Mouse (Mus musculus) hindbrain, embryonic 12.5 days (tissue): ENCODE data around the gene Tmem140. TPM values are rescaled to one million over a fixed set of nuclear protein-coding genes. Genes with fewer than 3 reads are reported as not detected.

Source experiments
- ATAC-seq: fragments of 200-750 bp; cut with Nextera tagmentation; 2 replicates; pipeline ENCODE4 v1.8.0; 2017; ENCODE audit warnings: moderate TSS enrichment; ENCODE audit not compliant: low FRiP score
- H3K27ac ChIP-seq: fragments of 300-500 bp; sonication (generic); 2 replicates; pipeline ENCODE4 v1.5.1; 2016; ENCODE audit warnings: mild to moderate bottlenecking
- H3K27me3 ChIP-seq: fragments of 300-500 bp; sonication (generic); 2 replicates; pipeline ENCODE4 v1.6.1; 2016; ENCODE audit warnings: mild to moderate bottlenecking
- H3K36me3 ChIP-seq: fragments of 300-500 bp; sonication (generic); 2 replicates; pipeline ENCODE4 v1.6.1; 2016; ENCODE audit warnings: mild to moderate bottlenecking
- H3K4me1 ChIP-seq: fragments of 300-500 bp; sonication (generic); 2 replicates; pipeline ENCODE4 v1.6.1; 2016
- H3K4me2 ChIP-seq: fragments of 300-500 bp; sonication (generic); replicated peaks from 2 replicates; pipeline ENCODE4 v1.6.1; 2016; ENCODE audit warnings: mild to moderate bottlenecking
- H3K4me3 ChIP-seq: fragments of 300-500 bp; sonication (generic); 2 replicates; pipeline ENCODE4 v1.5.1; 2016; ENCODE audit warnings: mild to moderate bottlenecking
- H3K9ac ChIP-seq: fragments of 300-500 bp; sonication (generic); 2 replicates; pipeline ENCODE4 v1.6.1; 2016; ENCODE audit warnings: mild to moderate bottlenecking, moderate library complexity
- H3K9me3 ChIP-seq: fragments of 300-500 bp; sonication (generic); replicated peaks from 2 replicates; pipeline ENCODE4 v1.6.1; 2016; ENCODE audit warnings: mild to moderate bottlenecking
- WGBS: fragments of 180-500 bp; shearing (Covaris S2); methylation state at CpG from one replicate; pipeline ENCODE4 v1.1.7; 2016; 5-methylcytosine and 5-hydroxymethylcytosine counted together
- polyA plus RNA-seq: library from polyadenylated mRNA; unstranded; fragments of >200 nt; fragmentation: Nextera tagmentation; extraction: Ambion mirVana; gene quantifications from 2 replicates; pipeline ENCODE4 v1.2.1, GENCODE M21; 2016

Tmem140 gene
- polyA plus RNA-seq, 1 experiment from 2014 or later: 1.8 TPM

- Histone ChIP-seq H3K27ac (no peak overlapping the region), H3K36me3 (peaks cover 69% of the 10 kb centered on the region), H3K9ac (no peak overlapping the region), H3K9me3 (no peaks in the 10 kb centered on the region), H3K4me2 (no peak overlapping the region), H3K4me1 (peaks cover 5% of the 10 kb centered on the region; the same call in 1 of the 2 replicates), H3K4me3 (no peak overlapping the region), H3K27me3 (no peaks in the 10 kb centered on the region)
- ATAC-seq: no peak
- WGBS: 93% methylated on average over 10 of the region's 10 CpGs
Observed at GRCm38 (mm10) chr6:34903851-34904250, 40.9 kb downstream of the Tmem140 start.

- no peak overlapping the region for H3K4me3 ChIP-seq
- H3K27ac ChIP-seq: no peak overlapping the region
- H3K4me1 ChIP-seq: peaks cover 6% of the 10 kb centered on the region
- 89% methylated on average over 6 of the region's 6 CpGs for WGBS
- no peaks in the 10 kb centered on the region for H3K9me3 ChIP-seq
- H3K27me3 ChIP-seq: no peaks in the 10 kb centered on the region
- no peak overlapping the region for H3K4me2 ChIP-seq
- ATAC-seq: no peak
- peaks cover 65% of the 10 kb centered on the region for H3K36me3 ChIP-seq
- no peak overlapping the region for H3K9ac ChIP-seq
Observed at GRCm38 (mm10) chr6:34904361-34904760, 41.4 kb downstream of the Tmem140 start.

GRCm38 (mm10) chr6:34906125-34906524 lies 43.2 kb downstream of the Tmem140 start:
- no peak overlapping the region for H3K4me2 ChIP-seq
- ATAC-seq: no peak
- no peak overlapping the region for H3K9ac ChIP-seq
- no peak overlapping the region for H3K4me3 ChIP-seq
- peaks cover 50% of the 10 kb centered on the region for H3K36me3 ChIP-seq
- no peaks in the 10 kb centered on the region for H3K27me3 ChIP-seq
- H3K27ac ChIP-seq: no peak overlapping the region
- H3K4me1 ChIP-seq: peaks cover 14% of the 10 kb centered on the region
- H3K9me3 ChIP-seq: no peaks in the 10 kb centered on the region
- 80% methylated on average over 2 of the region's 2 CpGs for WGBS

- H3K4me1 ChIP-seq: peaks cover 14% of the 10 kb centered on the region
- no peak overlapping the region for H3K9ac ChIP-seq
- no peak overlapping the region for H3K27ac ChIP-seq
- H3K4me3 ChIP-seq: no peak overlapping the region
- 93% methylated on average over 4 of the region's 4 CpGs for WGBS
- H3K4me2 ChIP-seq: no peak overlapping the region
- no peaks in the 10 kb centered on the region for H3K9me3 ChIP-seq
- ATAC-seq: no peak
- peaks cover 47% of the 10 kb centered on the region for H3K36me3 ChIP-seq
- no peaks in the 10 kb centered on the region for H3K27me3 ChIP-seq
Observed at GRCm38 (mm10) chr6:34906661-34907060, 43.7 kb downstream of the Tmem140 start.

GRCm38 (mm10) chr6:34907121-34907614 lies 44.2 kb downstream of the Tmem140 start:
- Histone ChIP-seq H3K9ac (no peak overlapping the region), H3K4me3 (no peak overlapping the region), H3K27me3 (no peaks in the 10 kb centered on the region), H3K4me2 (no peak overlapping the region), H3K36me3 (peaks cover 46% of the 10 kb centered on the region), H3K9me3 (no peaks in the 10 kb centered on the region), H3K4me1 (peaks cover 10% of the 10 kb centered on the region), H3K27ac (no peak overlapping the region)
- 44% methylated on average over 2 of the region's 2 CpGs for WGBS
- ATAC-seq: no peak

- no peak overlapping the region for H3K9ac ChIP-seq
- H3K27me3 ChIP-seq: no peaks in the 10 kb centered on the region
- no peak overlapping the region for H3K4me3 ChIP-seq
- ATAC-seq: no peak
- no peaks in the 10 kb centered on the region for H3K9me3 ChIP-seq
- no peak overlapping the region for H3K27ac ChIP-seq
- H3K4me1 ChIP-seq: peaks cover 9% of the 10 kb centered on the region
- no peak overlapping the region for H3K4me2 ChIP-seq
- H3K36me3 ChIP-seq: peaks cover 40% of the 10 kb centered on the region
- 89% methylated on average over 18 of the region's 18 CpGs for WGBS
Observed at GRCm38 (mm10) chr6:34907696-34908260, 44.8 kb downstream of the Tmem140 start.

- H3K4me1 ChIP-seq: peaks cover 9% of the 10 kb centered on the region
- peak overlapping the region; percentile 80; the same call in 1 of the 2 replicates for H3K27ac ChIP-seq
- peaks cover 22% of the 10 kb centered on the region for H3K36me3 ChIP-seq
- H3K9ac ChIP-seq: peak overlapping the region; percentile 73
- peak overlapping the region; percentile 72 for H3K4me2 ChIP-seq
- H3K9me3 ChIP-seq: no peaks in the 10 kb centered on the region
- WGBS: 50% methylated on average over 8 of the region's 8 CpGs
- peak overlapping the region; percentile 68 for H3K4me3 ChIP-seq
- ATAC-seq: no peak
- H3K27me3 ChIP-seq: no peaks in the 10 kb centered on the region
Observed at GRCm38 (mm10) chr6:34909631-34910345, 46.8 kb downstream of the Tmem140 start.

- Histone ChIP-seq H3K9me3 (no peaks in the 10 kb centered on the region), H3K4me2 (peak within 1 kb of the TSS; percentile 72), H3K27ac (peak within 1 kb of the TSS; percentile 80), H3K9ac (peak within 1 kb of the TSS; percentile 73), H3K4me1 (peaks cover 9% of the 10 kb centered on the region), H3K4me3 (peak within 1 kb of the TSS; percentile 68), H3K36me3 (peaks cover 17% of the 10 kb centered on the region), H3K27me3 (no peaks in the 10 kb centered on the region)
- peak; percentile 94 for ATAC-seq
- under 1% methylated on average over 63 of the region's 64 CpGs for WGBS
Observed at GRCm38 (mm10) chr6:34910371-34911219, 47.6 kb downstream of the Tmem140 start, which contains the start of gene Wdr91. TSS of gene Wdr91 (minus strand) at chr6:34910876.

GRCm38 (mm10) chr6:34913341-34914040 lies 50.5 kb downstream of the Tmem140 start:
- Histone ChIP-seq H3K4me2 (no peak overlapping the region), H3K9me3 (no peaks in the 10 kb centered on the region), H3K4me1 (peaks cover 9% of the 10 kb centered on the region), H3K27ac (no peak overlapping the region), H3K4me3 (no peak overlapping the region), H3K27me3 (no peaks in the 10 kb centered on the region), H3K36me3 (no peaks in the 10 kb centered on the region), H3K9ac (no peak overlapping the region)
- 85% methylated on average over 13 of the region's 13 CpGs for WGBS
- ATAC-seq: no peak

- Histone ChIP-seq H3K4me3 (no peak overlapping the region), H3K27ac (no peak overlapping the region), H3K27me3 (no peaks in the 10 kb centered on the region), H3K9me3 (no peaks in the 10 kb centered on the region), H3K4me2 (no peak overlapping the region), H3K4me1 (peaks cover 7% of the 10 kb centered on the region), H3K9ac (no peak overlapping the region), H3K36me3 (no peaks in the 10 kb centered on the region)
- no peak for ATAC-seq
- 88% methylated on average over 3 of the region's 3 CpGs for WGBS
Observed at GRCm38 (mm10) chr6:34914462-34914861, 51.5 kb downstream of the Tmem140 start.

- H3K36me3 ChIP-seq: no peaks in the 10 kb centered on the region
- H3K4me2 ChIP-seq: no peak overlapping the region
- H3K9me3 ChIP-seq: no peaks in the 10 kb centered on the region
- ATAC-seq: no peak
- WGBS: 79% methylated on average over 7 of the region's 7 CpGs
- H3K9ac ChIP-seq: no peak overlapping the region
- H3K4me3 ChIP-seq: no peak overlapping the region
- no peaks in the 10 kb centered on the region for H3K27me3 ChIP-seq
- H3K4me1 ChIP-seq: no peaks in the 10 kb centered on the region
- H3K27ac ChIP-seq: no peak overlapping the region
Observed at GRCm38 (mm10) chr6:34919146-34919545, 56.2 kb downstream of the Tmem140 start.

GRCm38 (mm10) chr6:34919956-34920355 lies 57.0 kb downstream of the Tmem140 start, which contains the start of gene Stra8:
TSS of gene Stra8 (plus strand) at chr6:34920163.
- WGBS: 49% methylated on average over 10 of the region's 10 CpGs
- Histone ChIP-seq H3K27ac (no peak within 1 kb of the TSS), H3K4me2 (no peak within 1 kb of the TSS)

More at GRCm38 (mm10) chr6:34919956-34920355, 57.0 kb downstream of the Tmem140 start, which contains the start of gene Stra8:
- no peak within 1 kb of the TSS for H3K9ac ChIP-seq
- no peaks in the 10 kb centered on the region for H3K36me3 ChIP-seq
- H3K27me3 ChIP-seq: no peaks in the 10 kb centered on the region
- H3K9me3 ChIP-seq: no peaks in the 10 kb centered on the region
- no peak within 1 kb of the TSS for H3K4me3 ChIP-seq
- no peak for ATAC-seq
- H3K4me1 ChIP-seq: no peaks in the 10 kb centered on the region
